Mouse (Mus musculus): ENCODE measurements around the gene Ciapin1. TPM values are rescaled to one million over a fixed set of nuclear protein-coding genes. Genes with fewer than 3 reads are reported as not detected.

The Ciapin1 gene
- polyA plus RNA-seq, 1 experiment: 39.1 TPM

DNA sequence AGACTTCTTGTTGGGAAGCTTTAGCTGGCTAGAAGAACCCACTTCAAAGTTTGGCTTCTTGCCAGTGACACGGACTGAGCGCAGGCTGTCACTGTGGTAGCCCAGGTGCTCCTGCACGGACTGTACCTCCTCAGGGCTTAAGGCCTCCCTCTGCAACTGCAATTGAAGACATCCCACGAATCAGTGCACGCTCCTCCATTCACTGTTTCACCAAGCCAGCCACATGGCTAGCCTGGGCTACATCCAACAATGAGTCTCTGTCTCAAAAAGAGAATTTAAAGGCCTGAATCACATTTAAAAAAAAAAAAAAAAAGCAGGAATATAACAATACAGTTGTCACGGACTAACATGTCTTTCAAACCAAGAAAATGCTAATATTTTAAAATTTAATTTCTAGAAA, 9.9 kb downstream of the Ciapin1 start:
- Histone ChIP-seq H3K4me1 (ENCODE audit: control insufficient read depth, insufficient read depth, low read length) (peaks cover 3% of the 10 kb centered on the region; the same call in 1 of the 2 replicates), H3K27ac (ENCODE audit: insufficient read depth, low read length) (no peak overlapping the region), H3K4me3 (ENCODE audit: insufficient read depth, low read length) (no peak overlapping the region)
- TF ChIP-seq CTCF (IDR thresholded peaks at IDR 0.05; ENCODE audit: extremely low read depth, insufficient read depth, low read length) (no peak), POLR2A (IDR thresholded peaks at IDR 0.05; ENCODE audit: extremely low read depth, insufficient read depth, low read length) (no peak)

DNA sequence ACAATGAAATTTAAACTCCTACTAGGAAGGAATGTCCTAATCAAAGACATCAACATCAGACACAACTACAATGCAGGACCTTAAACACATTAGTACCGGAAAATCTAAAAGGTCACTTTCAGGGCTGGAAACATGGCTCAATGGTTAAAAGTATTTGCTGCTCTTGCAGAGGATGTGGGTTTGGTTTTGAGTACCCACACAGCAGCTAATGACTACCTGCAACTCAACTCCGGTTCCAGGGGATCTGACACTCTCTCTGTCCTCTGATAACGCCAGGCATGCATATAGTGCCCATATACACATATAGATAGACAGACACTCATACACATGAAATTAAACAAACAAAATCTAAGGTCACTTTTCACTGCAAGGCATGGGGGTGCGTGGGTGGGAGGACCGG, 11.9 kb downstream of the Ciapin1 start:
- Histone ChIP-seq H3K4me3 (ENCODE audit: insufficient read depth, low read length) (no peak overlapping the region), H3K27ac (ENCODE audit: insufficient read depth, low read length) (no peak overlapping the region), H3K4me1 (ENCODE audit: control insufficient read depth, insufficient read depth, low read length) (no peaks in the 10 kb centered on the region)
- TF ChIP-seq POLR2A (IDR thresholded peaks at IDR 0.05; ENCODE audit: extremely low read depth, insufficient read depth, low read length) (no peak), CTCF (IDR thresholded peaks at IDR 0.05; ENCODE audit: extremely low read depth, insufficient read depth, low read length) (no peak)

DNA sequence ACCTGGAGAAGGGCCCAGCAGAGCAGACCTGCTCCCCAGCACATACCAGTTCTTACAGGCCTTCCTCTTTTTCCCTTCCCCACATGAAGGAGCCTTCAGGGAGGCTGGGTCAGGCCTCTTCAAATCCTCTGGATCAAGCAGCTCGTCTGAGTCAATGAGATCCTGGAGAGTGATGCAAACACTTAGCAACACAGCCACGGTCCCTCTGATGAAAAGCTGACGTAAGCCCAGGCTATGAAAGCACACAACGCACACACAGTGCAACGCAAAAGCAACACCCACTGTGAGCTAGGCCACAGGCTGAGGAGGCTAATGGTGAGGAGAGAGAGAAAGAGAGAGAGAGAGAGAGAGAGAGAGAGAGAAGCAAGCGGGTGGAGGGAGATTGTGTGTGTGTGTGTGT, 13.0 kb downstream of the Ciapin1 start:
- H3K4me1 ChIP-seq (ENCODE audit: control insufficient read depth, insufficient read depth, low read length): no peaks in the 10 kb centered on the region
- TF ChIP-seq CTCF (IDR thresholded peaks at IDR 0.05; ENCODE audit: extremely low read depth, insufficient read depth, low read length) (no peak), POLR2A (IDR thresholded peaks at IDR 0.05; ENCODE audit: extremely low read depth, insufficient read depth, low read length) (no peak)
- no peak overlapping the region for H3K27ac ChIP-seq (ENCODE audit: insufficient read depth, low read length)
- no peak overlapping the region for H3K4me3 ChIP-seq (ENCODE audit: insufficient read depth, low read length)

DNA sequence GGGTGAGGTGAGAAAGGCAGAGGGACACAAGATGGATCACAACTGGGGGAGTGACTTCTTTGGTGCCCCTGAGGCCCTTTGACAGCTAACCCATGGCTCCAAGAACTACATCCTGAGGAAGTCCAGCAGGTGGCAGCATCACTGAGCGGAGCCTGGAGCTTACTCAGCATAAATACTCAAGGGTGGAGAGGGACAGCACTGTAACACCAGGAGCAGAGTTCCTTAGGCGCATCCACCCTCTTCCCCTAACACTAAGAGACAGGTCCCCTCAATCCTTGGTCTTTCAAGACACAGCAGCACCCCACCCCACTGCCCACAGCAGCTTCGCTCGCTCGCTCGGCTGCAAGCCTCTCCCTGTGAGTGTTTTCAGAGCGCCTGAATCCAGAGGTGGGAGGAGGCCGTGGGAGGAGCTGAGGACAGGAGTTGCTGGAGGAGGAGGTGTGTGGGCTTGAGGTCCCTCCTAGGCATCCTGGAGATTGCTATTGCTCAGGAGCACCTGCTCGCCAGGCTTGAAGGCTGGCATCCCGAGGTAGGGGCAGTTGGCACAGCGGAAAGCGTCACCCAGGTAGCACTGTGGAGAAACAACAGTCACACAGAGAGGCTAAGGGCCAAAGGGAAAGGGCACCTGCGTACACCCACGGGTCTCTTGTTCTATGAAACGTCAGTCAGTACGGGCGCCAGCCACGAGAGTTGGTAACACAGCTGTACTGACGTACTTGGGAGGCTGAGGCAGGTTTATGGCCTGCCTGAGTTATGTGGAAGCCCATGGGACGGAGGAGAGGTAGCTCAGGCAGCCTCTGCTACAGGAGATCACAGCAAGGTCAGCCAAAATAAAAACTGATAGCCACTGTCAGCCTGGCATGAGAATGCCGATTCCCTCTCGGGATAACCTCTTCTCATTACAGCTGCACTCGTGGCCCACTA, 15.3 kb downstream of the Ciapin1 start:
- H3K4me1 ChIP-seq (ENCODE audit: control insufficient read depth, insufficient read depth, low read length): no peaks in the 10 kb centered on the region
- H3K4me3 ChIP-seq (ENCODE audit: insufficient read depth, low read length): no peak overlapping the region

DNA sequence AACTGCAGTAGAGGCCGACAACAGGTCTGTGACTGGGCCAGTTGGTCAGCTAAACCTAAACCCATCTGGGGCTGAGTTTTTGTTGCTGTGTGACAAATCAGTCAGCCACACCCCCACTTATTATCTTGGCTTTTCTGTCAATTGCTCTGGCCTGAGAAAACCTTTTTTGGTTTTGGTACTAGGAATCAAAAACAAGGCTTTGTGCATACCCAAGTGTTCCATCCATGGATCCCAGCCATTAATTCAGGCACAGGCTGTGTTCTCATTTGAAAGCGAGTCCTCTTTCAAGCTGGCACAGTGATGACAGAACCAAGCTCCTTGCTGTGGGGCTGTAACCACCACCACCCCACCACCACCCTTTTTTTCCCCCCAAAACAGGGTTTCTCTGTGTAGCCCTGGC, 16.8 kb downstream of the Ciapin1 start:
- TF ChIP-seq POLR2A (IDR thresholded peaks at IDR 0.05; ENCODE audit: extremely low read depth, insufficient read depth, low read length): no peak
- TF ChIP-seq CTCF (IDR thresholded peaks at IDR 0.05; ENCODE audit: extremely low read depth, insufficient read depth, low read length): no peak
- Histone ChIP-seq H3K4me3 (ENCODE audit: insufficient read depth, low read length) (no peak overlapping the region), H3K4me1 (ENCODE audit: control insufficient read depth, insufficient read depth, low read length) (no peaks in the 10 kb centered on the region), H3K27ac (ENCODE audit: insufficient read depth, low read length) (no peak overlapping the region)

More for the DNA sequence above, 15.3 kb downstream of the Ciapin1 start:
- H3K27ac ChIP-seq (ENCODE audit: insufficient read depth, low read length): no peak overlapping the region
- TF ChIP-seq POLR2A (IDR thresholded peaks at IDR 0.05; ENCODE audit: extremely low read depth, insufficient read depth, low read length): no peak
- TF ChIP-seq CTCF (IDR thresholded peaks at IDR 0.05; ENCODE audit: extremely low read depth, insufficient read depth, low read length): peak; percentile 75

DNA sequence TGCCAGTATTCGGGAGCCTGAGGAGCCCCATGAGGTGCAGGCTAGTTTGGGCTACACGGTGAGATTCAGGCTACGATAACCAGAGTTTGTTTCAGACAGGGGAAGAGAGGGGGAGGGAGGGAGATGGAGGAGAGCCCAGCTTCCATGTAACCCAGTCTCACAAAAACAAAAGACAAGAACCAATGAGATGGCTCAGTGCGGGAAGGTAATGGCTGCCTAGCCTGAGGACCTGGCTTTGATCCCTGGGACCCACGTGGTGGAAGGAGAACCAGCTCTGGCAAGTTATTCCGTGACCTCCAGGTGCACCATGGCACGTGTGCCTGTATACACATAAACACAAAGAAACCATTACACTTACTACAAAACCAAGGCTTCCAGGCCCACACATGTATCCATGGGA, 17.6 kb downstream of the Ciapin1 start:
- no peaks in the 10 kb centered on the region for H3K4me1 ChIP-seq (ENCODE audit: control insufficient read depth, insufficient read depth, low read length)
- H3K27ac ChIP-seq (ENCODE audit: insufficient read depth, low read length): no peak overlapping the region
- no peak for TF ChIP-seq CTCF (IDR thresholded peaks at IDR 0.05; ENCODE audit: extremely low read depth, insufficient read depth, low read length)
- TF ChIP-seq POLR2A (IDR thresholded peaks at IDR 0.05; ENCODE audit: extremely low read depth, insufficient read depth, low read length): no peak
- no peak overlapping the region for H3K4me3 ChIP-seq (ENCODE audit: insufficient read depth, low read length)

DNA sequence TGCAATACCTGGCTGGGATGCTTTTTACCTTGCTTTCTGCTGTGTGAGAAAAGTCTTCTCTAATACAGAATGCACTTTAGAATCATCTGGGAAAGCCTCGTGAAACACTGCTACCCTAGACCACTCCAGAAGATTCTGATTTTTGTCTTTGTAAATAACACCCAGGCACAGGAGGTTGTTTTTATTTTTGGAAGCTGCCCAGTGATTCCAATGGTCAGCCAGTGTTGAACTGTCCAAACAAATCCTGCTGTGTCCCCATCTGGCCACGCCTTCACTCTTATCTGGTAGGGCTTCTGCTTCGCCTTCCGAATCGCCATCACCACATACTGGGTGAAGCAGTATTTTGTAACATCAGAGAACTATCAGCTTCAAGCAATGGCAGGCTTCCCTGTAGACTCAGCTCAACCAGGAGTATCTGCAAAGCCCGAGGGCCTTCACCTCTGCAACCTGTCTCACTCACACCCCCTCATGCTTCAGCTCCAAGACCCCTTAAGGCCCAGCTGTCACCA, 18.4 kb downstream of the Ciapin1 start:
- no peak for TF ChIP-seq POLR2A (IDR thresholded peaks at IDR 0.05; ENCODE audit: extremely low read depth, insufficient read depth, low read length)
- TF ChIP-seq CTCF (IDR thresholded peaks at IDR 0.05; ENCODE audit: extremely low read depth, insufficient read depth, low read length): no peak
- no peaks in the 10 kb centered on the region for H3K4me1 ChIP-seq (ENCODE audit: control insufficient read depth, insufficient read depth, low read length)
- H3K27ac ChIP-seq (ENCODE audit: insufficient read depth, low read length): no peak overlapping the region
- H3K4me3 ChIP-seq (ENCODE audit: insufficient read depth, low read length): no peak overlapping the region

DNA sequence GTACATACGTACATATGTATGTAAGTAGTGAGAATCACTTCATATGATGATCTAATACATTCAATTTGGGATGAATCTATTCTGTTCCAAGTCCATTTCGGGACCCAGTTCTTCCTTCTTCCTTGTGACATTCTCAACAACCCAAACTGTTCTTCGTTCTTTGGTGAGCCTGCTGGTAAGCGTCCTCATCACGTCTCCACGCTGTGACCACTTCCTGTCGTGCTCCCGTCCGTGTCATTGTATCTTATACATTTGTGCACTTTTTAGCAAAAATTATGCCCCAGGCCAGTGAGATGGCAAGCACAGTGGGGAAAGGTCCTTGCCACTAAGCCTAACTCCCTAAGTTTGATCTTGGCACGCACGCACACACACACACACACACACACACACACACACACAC, 20.2 kb downstream of the Ciapin1 start:
- no peaks in the 10 kb centered on the region for H3K4me1 ChIP-seq (ENCODE audit: control insufficient read depth, insufficient read depth, low read length)
- no peak overlapping the region for H3K27ac ChIP-seq (ENCODE audit: insufficient read depth, low read length)
- no peak overlapping the region for H3K4me3 ChIP-seq (ENCODE audit: insufficient read depth, low read length)
- no peak for TF ChIP-seq POLR2A (IDR thresholded peaks at IDR 0.05; ENCODE audit: extremely low read depth, insufficient read depth, low read length)

DNA sequence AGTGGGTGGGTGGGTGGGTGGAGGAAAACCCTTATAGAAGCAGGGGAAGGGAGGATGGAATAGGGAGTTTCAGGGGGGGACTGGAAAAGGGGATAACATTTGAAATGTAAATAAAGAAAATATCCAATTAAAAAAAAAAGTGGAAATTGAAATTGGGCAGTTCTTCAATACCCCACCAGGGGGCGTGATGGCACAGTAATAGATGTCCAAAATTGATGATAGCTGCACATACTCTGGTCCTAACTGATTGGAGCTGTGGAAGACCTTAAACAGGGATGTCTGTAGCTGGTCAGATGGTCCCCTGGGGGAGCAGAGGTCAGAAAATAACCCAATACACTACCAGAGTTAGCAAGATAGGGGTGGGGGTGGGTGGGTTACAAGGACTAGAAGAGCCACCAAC, 23.6 kb downstream of the Ciapin1 start:
- peak; percentile 49 for TF ChIP-seq CTCF (IDR thresholded peaks at IDR 0.05; ENCODE audit: extremely low read depth, insufficient read depth, low read length)
- TF ChIP-seq POLR2A (IDR thresholded peaks at IDR 0.05; ENCODE audit: extremely low read depth, insufficient read depth, low read length): no peak
- Histone ChIP-seq H3K4me3 (ENCODE audit: insufficient read depth, low read length) (no peak overlapping the region), H3K4me1 (ENCODE audit: control insufficient read depth, insufficient read depth, low read length) (peaks cover 5% of the 10 kb centered on the region), H3K27ac (ENCODE audit: insufficient read depth, low read length) (no peak overlapping the region)

DNA sequence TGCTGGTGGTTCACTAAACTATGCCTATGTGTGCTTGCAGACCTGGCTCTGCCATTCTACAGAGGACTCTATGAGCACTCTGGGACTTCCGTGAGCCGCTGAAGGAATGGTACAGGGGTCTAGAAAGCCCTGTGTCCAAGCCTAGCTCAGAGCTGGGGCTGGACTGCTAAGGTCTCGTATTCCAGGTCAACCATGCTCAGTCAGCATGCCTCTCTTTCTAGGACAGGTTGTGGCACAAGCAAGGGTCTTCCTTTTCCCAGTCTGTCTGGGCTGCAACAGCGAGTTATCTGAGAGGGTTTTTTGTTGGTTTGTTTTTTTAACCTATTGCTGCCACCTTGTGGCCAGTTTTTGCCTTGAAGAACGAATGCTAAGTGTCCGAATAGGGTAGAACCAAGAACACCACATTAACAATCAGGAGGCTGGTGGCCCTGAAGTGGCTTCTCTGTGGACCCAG, 25.5 kb downstream of the Ciapin1 start:
- Histone ChIP-seq H3K4me3 (ENCODE audit: insufficient read depth, low read length) (0 out of 2 replicates have a peak overlapping the region, but pooled peaks have one; percentile 1), H3K27ac (ENCODE audit: insufficient read depth, low read length) (no peak overlapping the region), H3K4me1 (ENCODE audit: control insufficient read depth, insufficient read depth, low read length) (peaks cover 5% of the 10 kb centered on the region)
- TF ChIP-seq CTCF (IDR thresholded peaks at IDR 0.05; ENCODE audit: extremely low read depth, insufficient read depth, low read length) (peak; percentile 61), POLR2A (IDR thresholded peaks at IDR 0.05; ENCODE audit: extremely low read depth, insufficient read depth, low read length) (no peak)
